Mouse (Mus musculus): ENCODE measurements around the gene Tmem141.

Tmem141 gene

DNA sequence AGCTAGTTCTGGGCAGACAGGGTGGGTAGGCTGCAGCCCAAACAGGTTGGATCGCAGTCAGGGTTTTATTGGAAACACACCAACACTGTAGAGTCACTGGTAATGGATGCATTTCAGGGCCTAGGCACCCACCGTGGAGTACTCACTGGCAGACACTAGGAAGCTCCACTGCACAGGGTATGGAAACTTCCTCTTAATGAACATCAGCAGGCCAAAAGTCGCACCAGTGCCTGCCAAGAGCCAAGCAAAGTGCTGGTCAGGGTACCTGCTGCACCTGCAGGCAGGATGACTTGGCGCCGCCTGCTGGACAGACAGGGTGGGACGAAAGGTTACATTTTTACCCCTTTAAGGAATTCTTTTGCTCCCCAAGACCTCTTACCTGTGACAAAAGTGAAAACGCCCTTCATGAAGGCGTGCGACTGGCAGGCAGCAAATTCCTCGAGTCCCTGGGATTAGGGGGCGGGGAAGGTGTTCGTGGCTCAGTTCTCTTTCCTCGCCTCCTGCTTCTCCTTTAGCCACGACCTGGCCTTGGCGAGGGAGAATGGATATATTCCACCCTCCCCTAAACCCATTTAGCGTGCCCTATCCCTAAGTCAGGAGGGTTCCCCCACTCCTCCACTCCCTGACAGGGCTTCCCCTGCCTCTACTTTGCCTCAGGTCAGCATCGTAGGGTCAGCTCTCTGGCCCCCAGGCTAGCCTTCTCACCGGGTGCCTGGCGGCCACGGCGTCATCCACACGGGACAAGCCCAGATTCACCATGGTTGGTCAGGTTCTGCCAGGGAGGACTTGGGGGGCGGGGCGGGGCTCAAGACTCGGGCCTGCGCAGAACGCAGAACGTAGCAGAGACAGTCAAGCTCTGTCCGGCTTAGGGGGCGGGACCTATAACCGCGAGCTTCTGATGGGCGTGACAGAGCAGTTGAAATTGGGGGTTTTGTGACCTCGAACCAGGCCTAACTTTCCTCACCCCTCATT is at the start of gene Tmem141:
Tmem141 (minus strand) TSS at position 777 of the 972 bp plus-strand sequence.
- DNase-seq (ENCODE audit: low spot score) = no peak

- no peak for DNase-seq (ENCODE audit: low spot score)
Measured at GRCm38 (mm10) chr2:25666516-25666915, 44.7 kb upstream of the Tmem141 start.

- DNase-seq (ENCODE audit: low spot score) = no peak
Measured at GRCm38 (mm10) chr2:25664125-25664524, 42.3 kb upstream of the Tmem141 start.

- no peak for DNase-seq (ENCODE audit: low spot score)
Measured at GRCm38 (mm10) chr2:25663511-25663910, 41.7 kb upstream of the Tmem141 start.

DNA sequence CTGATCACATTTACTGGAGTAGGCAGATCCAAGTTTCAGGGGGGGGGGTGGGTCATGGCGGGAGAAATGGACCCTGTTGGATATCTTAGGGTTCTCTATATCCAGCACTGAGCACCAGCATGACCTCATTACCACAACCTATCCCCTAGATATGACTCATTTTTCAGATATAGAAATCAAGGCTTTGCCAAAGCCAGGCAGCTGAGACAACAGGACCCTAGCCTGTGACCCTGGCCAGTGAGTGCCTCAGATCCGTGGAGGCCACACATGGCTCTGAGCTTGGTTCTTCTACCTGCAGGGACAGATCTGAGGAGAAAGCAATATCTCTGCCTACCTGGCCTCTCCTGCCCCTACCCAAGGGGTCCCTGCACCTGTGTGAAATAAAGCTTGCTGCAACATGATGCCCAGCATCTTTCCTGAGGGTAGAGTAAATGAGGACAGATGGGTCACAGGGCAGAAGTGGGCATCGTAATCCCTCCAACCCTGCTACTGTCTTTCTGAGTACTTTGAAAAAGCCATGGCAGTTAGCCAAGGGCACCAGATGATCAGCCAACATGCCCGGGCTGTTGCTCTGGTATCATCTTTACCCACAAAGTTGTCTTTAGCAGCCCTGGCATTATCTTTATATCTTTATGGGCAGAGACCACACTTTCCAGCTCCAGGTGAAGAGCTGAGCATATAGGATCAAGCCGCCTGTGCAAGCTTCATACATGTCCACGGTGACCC is 39.6 kb upstream of the Tmem141 start:
- no peak for DNase-seq (ENCODE audit: low spot score)

DNA sequence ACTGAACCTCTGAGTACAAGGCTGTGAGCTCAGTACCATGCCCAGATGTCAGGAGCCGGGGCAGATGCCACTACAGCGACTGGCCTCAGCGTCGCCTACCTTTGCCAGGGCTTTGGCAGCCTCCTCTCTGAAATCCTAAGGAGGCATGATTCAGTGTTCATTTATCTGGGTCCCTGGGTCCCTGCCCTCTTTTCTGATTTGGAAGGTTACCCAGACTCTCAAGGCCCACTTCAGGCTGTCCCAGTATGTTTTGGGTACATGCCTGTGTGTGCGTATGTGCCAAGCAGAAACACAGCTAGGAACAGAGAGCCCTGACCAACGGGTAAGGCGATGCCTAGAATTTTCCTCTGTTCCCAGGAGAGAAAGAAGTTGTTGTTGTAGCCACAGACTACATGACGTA is 38.5 kb upstream of the Tmem141 start:
- no peak for DNase-seq (ENCODE audit: low spot score)

DNA sequence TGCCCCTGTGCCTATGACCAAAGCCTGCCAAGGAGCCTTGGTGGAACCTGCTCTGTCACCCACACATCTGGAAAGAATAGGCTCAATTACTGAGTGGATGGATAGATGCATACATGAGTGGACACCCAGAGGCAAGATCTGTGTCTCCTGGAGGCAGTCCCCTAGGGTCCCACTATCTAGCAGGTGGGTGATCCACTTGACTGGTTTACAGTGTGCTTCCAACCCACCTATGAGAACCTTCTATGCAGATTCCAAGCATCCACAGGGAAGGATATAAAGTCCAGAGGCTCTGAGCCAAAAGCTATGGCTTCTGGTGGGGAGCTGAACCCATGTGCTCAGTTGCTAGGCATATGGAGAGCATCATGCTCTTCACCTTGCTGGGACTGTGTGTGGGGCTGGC is 35.8 kb upstream of the Tmem141 start, which contains the start of gene Lcn5:
Lcn5 (plus strand) TSS at position 301 of the 400 bp plus-strand sequence.
- no peak for DNase-seq (ENCODE audit: low spot score)

- no peak for DNase-seq (ENCODE audit: low spot score)
Measured at GRCm38 (mm10) chr2:25657246-25657645, 35.4 kb upstream of the Tmem141 start.

DNA sequence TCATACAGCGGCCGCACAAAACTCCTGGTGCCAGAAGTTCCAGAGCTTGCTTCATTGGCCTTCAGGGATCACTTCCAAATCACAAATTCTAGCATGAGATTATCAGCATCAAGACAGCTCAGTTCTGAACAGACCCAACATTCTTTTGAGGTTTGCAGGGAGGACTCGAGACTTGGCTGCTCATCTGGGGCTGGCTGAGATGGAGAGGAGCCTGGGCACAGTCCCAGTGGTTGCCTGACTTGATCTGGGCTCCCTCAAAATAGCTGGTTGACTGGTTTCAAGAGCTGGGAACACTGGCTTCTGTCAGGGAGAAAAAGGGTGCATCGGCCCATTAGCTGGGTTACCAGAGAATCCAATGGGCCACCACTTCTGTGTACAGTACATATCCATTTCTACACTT is 34.9 kb upstream of the Tmem141 start:
- DNase-seq (ENCODE audit: low spot score) = no peak

GRCm38 (mm10) chr2:25654502-25654901 is 32.7 kb upstream of the Tmem141 start:
- no peak for DNase-seq (ENCODE audit: low spot score)

GRCm38 (mm10) chr2:25652902-25653301 is 31.1 kb upstream of the Tmem141 start, which contains the start of gene Lcn8:
Lcn8 (plus strand) TSS chr2:25653120.
- DNase-seq (ENCODE audit: low spot score) = no peak

DNA sequence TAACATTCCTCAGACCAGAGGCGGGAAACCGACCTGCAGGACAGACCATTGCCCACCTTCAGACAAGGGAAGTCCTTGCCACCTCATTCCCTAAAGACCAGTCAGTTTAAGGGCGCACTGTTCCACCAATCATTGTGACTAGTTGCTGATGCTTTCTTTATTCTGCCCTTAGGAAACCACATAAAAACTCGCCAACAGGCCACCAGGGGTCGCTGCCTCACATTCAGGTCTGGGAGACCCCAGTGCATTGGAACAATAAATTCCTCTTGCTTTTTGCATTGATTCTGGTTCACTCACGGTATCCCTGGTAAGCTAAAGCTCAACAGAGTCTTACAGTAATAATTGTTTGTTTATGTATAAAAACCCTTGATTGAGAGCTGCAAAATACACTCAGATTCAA is 18.1 kb upstream of the Tmem141 start:
- DNase-seq (ENCODE audit: low spot score) = peak; percentile 18

GRCm38 (mm10) chr2:25634046-25634445 is 12.2 kb upstream of the Tmem141 start:
- no peak for DNase-seq (ENCODE audit: low spot score)

- DNase-seq (ENCODE audit: low spot score) = no peak
Measured at GRCm38 (mm10) chr2:25633616-25634015, 11.8 kb upstream of the Tmem141 start.

DNA sequence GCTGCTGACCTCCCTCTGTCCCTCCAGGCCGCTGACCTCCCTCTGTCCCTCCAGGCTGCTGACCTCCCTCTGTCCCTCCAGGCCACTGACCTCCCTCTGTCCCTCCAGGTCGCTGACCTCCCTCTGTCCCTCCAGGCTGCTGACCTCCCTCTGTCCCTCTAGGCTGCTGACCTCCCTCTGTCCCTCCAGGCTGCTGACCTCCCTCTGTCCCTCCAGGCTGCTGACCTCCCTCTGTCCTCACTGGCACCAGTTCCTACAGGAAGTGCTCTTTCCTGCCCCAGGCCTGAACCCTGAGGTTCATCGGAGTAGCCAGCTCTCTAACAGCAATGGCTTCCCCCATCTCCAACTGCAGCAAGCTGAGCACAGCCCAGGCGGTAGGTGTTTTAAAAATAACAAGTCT is 6.9 kb upstream of the Tmem141 start:
- DNase-seq (ENCODE audit: low spot score) = no peak

- DNase-seq (ENCODE audit: low spot score) = no peak
Measured at GRCm38 (mm10) chr2:25627811-25628210, 6.0 kb upstream of the Tmem141 start, which contains the start of gene Fcna. Fcna (minus strand) TSS chr2:25628030.

GRCm38 (mm10) chr2:25625986-25626385 is 4.2 kb upstream of the Tmem141 start:
- no peak for DNase-seq (ENCODE audit: low spot score)

DNA sequence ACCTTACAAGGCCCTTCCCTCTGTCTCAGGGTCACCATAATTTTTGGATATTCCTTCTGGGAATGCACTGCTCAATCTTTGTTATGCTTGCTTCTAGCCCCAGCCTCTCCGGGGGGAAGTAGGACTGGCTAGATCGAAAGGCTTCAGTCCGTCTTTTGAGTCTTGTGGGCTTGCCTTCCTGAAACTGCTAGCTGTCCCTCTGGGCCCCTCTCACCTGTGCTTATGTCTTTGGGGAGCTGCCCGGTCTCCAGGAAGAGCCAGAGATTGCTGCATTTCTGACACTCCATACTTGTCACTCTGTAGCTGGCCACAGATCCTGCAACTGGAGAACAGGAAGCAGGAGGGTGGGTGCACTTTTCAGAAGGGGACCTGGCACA is 965 bp downstream of the Tmem141 start:
- DNase-seq (ENCODE audit: low spot score) = no peak

- DNase-seq (ENCODE audit: low spot score) = no peak
Measured at GRCm38 (mm10) chr2:25620386-25620785, 1.4 kb downstream of the Tmem141 start.

DNA sequence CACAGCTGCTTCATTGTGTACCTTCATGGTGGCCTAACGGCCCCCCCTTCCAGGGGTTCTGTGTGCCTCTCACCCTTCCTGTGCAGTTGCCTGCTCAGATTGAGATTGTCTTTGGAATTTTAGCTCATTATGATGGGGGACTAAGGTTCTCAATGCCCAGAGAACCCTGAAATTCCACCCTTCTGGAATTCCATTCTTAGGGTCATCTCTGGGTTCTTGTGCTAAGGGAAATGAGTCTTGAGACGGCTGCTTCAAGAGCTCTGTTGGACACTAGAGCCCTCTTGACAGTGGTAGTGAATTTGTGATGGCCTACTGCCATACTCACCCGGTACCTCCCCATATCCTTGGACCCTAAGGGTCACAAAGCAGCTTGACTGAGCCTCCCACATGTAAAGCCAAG is 4.2 kb downstream of the Tmem141 start, which contains the start of gene Ccdc183:
Ccdc183 (minus strand) TSS at position 101 of the 400 bp plus-strand sequence.
- no peak for DNase-seq (ENCODE audit: low spot score)

DNA sequence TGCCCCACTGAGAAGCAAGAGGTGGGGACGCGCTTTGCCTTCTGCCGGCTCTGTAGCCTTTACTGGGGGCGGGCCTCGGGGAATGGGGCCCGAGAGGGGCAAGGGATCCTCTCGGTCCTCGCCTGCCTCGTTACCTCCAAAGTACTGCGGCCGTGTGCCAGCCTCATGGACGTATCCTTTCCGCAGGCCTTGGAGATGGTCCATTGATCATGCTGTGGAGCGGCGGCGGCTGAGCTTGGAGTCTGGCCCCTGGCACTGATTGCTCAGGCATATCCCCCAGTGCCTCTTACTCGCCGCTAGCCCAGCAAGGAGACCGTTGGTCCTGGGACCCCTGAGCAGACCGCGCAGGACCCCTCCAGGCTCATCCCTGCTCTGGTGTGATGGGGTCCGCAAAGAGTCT is 5.4 kb downstream of the Tmem141 start:
- DNase-seq (ENCODE audit: low spot score) = no peak

GRCm38 (mm10) chr2:25608671-25609070 is 13.1 kb downstream of the Tmem141 start:
- no peak for DNase-seq (ENCODE audit: low spot score)

Measured in MN1 (cell line).